Mouse (Mus musculus) spleen, adult 2 months (tissue): ENCODE measurements around the gene Nup85. TPM values are rescaled to one million over a fixed set of nuclear protein-coding genes. Genes with fewer than 3 reads are reported as not detected.

Experiments used
- DNase-seq, 2 experiments: peaks; one replicate each; pipeline versions ENCODE4 v3.0.0 to v3.0.0-alpha.2; 2012 to 2021; ENCODE audit warnings: low spot score in 2 of 2, low read depth in 1 of 2
- H3K27ac ChIP-seq: fragments of 200-500 bp; 2 replicates; pipeline ENCODE4 v1.5.1; 2012; ENCODE audit warnings: low read length, inconsistent platforms; ENCODE audit not compliant: insufficient read depth
- H3K27me3 ChIP-seq: fragments of 200-500 bp; 2 replicates; pipeline ENCODE4 v1.6.1; 2012; ENCODE audit warnings: mild to moderate bottlenecking, moderate library complexity, low read length, inconsistent platforms; ENCODE audit not compliant: control insufficient read depth, insufficient read depth
- H3K36me3 ChIP-seq: fragments of 200-500 bp; 2 replicates; pipeline ENCODE4 v1.6.1; 2012; ENCODE audit warnings: mild to moderate bottlenecking, low read length, inconsistent platforms; ENCODE audit not compliant: control insufficient read depth, insufficient read depth
- H3K4me1 ChIP-seq: fragments of 200-500 bp; 2 replicates; pipeline ENCODE4 v1.6.1; 2011; ENCODE audit warnings: inconsistent platforms; ENCODE audit not compliant: control insufficient read depth, insufficient read depth, insufficient read length
- H3K4me3 ChIP-seq: fragments of 200-500 bp; 2 replicates; pipeline ENCODE4 v1.5.1; 2011; ENCODE audit warnings: mild to moderate bottlenecking, inconsistent platforms; ENCODE audit not compliant: insufficient read depth, insufficient read length; ENCODE audit errors: extremely low read depth
- CTCF ChIP-seq: fragments of 200-500 bp; IDR thresholded peaks from 2 replicates; pipeline ENCODE4 v1.5.1; 2011; ENCODE audit warnings: mild to moderate bottlenecking, inconsistent platforms; ENCODE audit not compliant: insufficient read depth, insufficient read length, insufficient replicate concordance; ENCODE audit errors: extremely low read depth
- POLR2A ChIP-seq: fragments of 200-500 bp; IDR thresholded peaks from 2 replicates; pipeline ENCODE4 v1.6.1; 2011; ENCODE audit warnings: low read depth, low read length, inconsistent platforms
- WGBS: fragments of 180-500 bp; shearing (Covaris S2); methylation state at CpG from one replicate; pipeline ENCODE4 v1.1.7; 2018; 5-methylcytosine and 5-hydroxymethylcytosine counted together
- polyA plus RNA-seq: library from polyadenylated mRNA; depleted of rRNA; stranded (reverse); fragments of >200 nt; gene quantifications from 2 replicates; pipeline ENCODE4 v1.2.3, GENCODE M21; 2012

The Nup85 gene
- polyA plus RNA-seq, 1 experiment, result 41.4 TPM

DNA sequence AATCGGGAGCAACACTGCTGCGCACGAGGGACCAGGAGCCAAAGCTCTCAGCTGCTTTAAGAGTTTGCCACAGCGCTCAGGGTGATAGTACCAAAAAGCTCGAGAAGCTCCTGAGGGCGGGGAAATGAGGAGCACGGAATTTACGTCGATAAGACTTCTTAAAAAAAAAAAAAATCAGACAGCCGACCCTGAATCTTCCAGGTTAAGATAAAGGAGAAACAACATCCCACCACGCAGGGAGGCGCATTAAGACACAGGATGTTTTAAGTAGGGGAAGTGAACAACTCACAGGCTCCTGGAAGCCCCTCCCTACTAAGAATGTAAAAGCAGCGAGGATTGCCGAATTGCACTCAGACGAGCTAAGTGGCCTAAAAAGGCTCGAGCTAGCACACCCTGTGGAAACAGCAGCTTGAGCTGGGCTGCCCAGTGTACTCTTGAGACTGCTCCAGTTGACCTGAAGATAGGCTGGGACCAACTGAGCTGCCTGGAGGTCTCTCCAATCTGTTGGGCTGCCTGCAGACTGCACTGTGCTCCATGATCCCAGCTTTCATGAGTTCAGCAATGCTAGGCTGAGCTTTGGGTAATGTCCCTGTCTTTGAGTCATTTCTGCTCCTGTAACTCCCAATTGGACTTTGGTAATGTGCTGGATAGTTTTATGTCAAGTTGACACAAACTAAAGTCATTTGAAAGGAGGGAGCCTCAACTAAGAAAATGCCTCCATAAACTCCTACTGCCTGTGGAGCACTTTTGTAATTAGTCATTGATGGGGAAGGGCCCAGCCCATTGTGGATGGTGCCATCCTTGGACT lies 49.1 kb downstream of the Nup85 start:
- no peak for TF ChIP-seq POLR2A
- TF ChIP-seq CTCF, result no peak
- H3K27me3 ChIP-seq, result no peaks in the 10 kb centered on the region
- H3K27ac ChIP-seq, result peak overlapping the region; percentile 99
- H3K4me3 ChIP-seq, result peak overlapping the region; percentile 92
- H3K36me3 ChIP-seq, result peaks cover 39% of the 10 kb centered on the region
- under 1% methylated on average over 16 of the region's 16 CpGs for WGBS
- H3K4me1 ChIP-seq, result peaks cover 16% of the 10 kb centered on the region; the same call in 1 of the 2 replicates
- peak in 1 of 2 experiments; percentile 41 for DNase-seq

DNA sequence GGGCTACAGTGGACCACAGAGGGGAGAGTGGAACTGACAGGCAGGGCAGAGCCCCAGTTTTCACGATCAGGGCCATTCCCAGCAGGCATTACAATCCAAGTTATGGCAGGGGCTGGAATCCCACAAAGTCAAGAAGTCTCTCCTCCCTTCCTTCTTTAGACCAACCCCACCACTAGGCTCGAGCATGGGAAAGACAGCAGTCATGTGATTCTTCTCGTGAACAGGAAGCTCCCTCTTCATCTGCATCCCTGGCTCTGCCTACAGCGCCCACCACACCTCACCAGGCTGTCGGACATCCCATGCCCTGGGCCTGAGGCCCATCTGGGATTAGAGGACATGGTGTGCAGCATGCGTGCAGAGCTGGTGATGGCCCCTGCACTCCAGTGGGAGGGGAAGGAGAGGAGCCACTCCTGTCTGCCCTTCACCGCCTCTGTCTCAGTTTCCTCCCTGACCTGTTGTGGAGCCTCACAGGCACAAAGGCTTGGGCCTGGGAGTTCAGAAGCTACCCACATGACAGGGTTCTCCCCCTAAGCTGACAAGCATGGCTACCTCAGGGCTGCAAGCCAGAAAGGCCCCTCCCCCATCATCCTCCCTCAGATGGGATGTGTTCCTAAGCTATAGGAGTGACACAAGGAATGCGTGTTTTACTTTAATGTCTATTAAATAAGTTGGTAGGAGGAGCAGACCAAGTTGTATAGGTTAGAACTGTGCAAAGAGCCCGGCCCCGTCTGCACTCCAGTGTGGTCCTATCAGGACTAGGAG lies 50.3 kb downstream of the Nup85 start:
- H3K4me3 ChIP-seq, result no peak overlapping the region
- peaks cover 31% of the 10 kb centered on the region for H3K36me3 ChIP-seq
- no peak for TF ChIP-seq CTCF
- no peak for TF ChIP-seq POLR2A
- H3K27me3 ChIP-seq, result no peaks in the 10 kb centered on the region
- DNase-seq, result no peak
- no peak overlapping the region; the same call in 1 of the 2 replicates for H3K27ac ChIP-seq
- peaks cover 16% of the 10 kb centered on the region; the same call in 1 of the 2 replicates for H3K4me1 ChIP-seq
- 86% methylated on average over 10 of the region's 10 CpGs for WGBS

DNA sequence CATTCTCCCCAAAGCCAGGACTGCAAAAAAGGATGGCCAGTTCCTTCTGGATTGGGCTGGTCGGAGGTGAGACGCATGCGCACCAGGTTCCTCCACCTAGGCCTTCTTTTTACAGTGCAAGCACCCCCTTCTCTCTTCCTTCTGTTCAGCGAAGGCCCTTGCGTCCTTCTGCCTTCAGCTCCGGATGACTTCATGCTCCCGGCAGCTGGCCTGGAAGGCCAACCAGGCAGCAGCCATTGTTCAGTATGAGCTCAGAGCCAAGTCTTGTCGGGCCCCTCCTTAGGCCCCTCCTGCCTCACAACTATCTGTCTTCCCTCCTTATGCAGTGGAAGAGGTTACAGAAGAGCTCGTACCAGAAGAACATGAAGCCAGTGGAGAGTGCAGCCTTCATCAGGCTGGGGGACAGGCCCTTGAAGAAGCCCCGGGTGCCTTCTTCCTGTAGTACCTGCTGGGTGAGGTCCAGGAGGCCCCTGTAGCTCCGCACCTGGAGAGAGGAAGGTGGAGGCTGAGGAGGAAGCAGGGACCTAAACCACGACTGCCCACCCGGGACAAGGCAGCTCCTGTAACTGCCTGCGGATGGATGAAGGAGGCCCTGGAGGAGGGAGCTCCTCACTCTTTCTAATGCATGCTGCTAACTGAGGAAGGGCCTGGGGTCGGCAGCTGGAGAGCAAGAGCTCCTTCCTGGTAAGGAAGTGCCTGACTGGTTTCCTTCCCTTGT lies 51.0 kb downstream of the Nup85 start:
- no peak for DNase-seq
- whole genome bisulfite sequencing, result 88% methylated on average over 15 of the region's 15 CpGs
- TF ChIP-seq POLR2A (no peak), CTCF (no peak)
- H3K27ac ChIP-seq, result no peak overlapping the region
- peaks cover 16% of the 10 kb centered on the region; the same call in 1 of the 2 replicates for H3K4me1 ChIP-seq
- H3K27me3 ChIP-seq, result no peaks in the 10 kb centered on the region
- H3K36me3 ChIP-seq, result peaks cover 31% of the 10 kb centered on the region
- H3K4me3 ChIP-seq, result no peak overlapping the region

DNA sequence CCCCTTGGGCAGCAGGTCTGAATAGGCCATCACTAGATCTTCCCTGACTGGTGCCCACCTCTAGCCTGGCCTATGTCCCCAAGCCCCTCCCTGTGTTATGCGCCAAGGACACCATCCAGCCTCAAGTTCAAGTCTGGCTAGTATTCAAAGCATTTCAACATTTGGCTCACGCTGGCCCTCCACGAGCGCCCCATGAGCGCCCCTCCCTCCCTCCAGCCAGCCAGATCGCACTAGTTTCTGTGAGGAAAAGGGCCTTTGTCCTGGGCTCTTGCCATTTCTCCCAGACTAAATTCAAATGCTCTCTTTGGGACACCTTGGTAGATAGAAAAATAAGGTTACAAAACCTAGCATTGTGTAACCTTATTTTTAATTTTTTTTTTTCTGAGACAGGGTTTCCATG lies 51.6 kb downstream of the Nup85 start:
- Histone ChIP-seq H3K4me1 (peaks cover 16% of the 10 kb centered on the region; the same call in 1 of the 2 replicates), H3K27ac (no peak overlapping the region), H3K27me3 (no peaks in the 10 kb centered on the region), H3K36me3 (peaks cover 34% of the 10 kb centered on the region), H3K4me3 (no peak overlapping the region)
- DNase-seq, result no peak
- 95% methylated on average over 6 of the region's 6 CpGs for WGBS
- TF ChIP-seq CTCF, result no peak
- TF ChIP-seq POLR2A, result no peak

DNA sequence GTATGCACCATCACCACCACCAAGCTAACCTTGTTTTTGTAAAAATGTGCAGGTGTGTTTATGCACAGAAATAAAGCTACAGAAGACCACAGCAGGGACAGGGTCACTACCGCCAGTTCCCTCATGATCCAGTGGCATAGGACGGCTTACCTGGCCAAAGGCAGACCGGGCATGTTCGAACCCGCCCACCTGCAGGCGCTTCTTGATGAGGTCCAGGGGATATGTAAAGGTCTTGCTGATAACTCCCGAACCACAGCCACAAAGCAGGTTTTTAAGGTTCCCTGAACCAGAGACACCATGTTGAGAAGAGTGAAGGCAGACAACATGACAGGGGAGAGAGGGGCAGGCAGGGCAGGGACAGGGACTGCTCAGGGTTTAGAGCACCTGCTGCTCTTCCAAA lies 52.1 kb downstream of the Nup85 start:
- Histone ChIP-seq H3K27ac (no peak overlapping the region), H3K4me1 (peaks cover 16% of the 10 kb centered on the region; the same call in 1 of the 2 replicates), H3K36me3 (peaks cover 37% of the 10 kb centered on the region), H3K4me3 (no peak overlapping the region), H3K27me3 (no peaks in the 10 kb centered on the region)
- no peak for DNase-seq
- TF ChIP-seq CTCF (no peak), POLR2A (no peak)
- 94% methylated on average over 7 of the region's 7 CpGs for WGBS

DNA sequence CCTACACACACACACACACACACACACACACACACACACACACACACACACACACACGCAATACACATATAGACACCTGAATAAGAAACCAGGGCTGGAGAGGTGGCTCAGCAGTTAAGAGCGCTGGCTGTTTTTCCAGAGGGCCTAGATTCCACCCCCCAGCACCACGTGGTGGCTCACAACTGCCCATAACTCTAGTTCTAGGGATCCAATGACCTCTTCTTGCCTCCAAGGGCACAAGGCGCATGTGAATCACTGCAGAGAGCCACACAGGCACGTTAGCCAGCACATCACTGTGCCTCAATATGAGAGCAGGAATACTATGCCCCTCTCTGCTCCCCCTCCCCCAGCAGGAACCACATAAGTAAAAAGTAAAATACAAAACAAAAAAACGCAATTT lies 52.7 kb downstream of the Nup85 start:
- DNase-seq, result no peak
- Histone ChIP-seq H3K36me3 (peaks cover 36% of the 10 kb centered on the region), H3K27me3 (no peaks in the 10 kb centered on the region), H3K4me1 (peaks cover 12% of the 10 kb centered on the region; the same call in 1 of the 2 replicates), H3K27ac (no peak overlapping the region), H3K4me3 (no peak overlapping the region)
- 93% methylated on average over 6 of the region's 6 CpGs for WGBS
- TF ChIP-seq POLR2A, result no peak
- no peak for TF ChIP-seq CTCF
